Mouse (Mus musculus) bone marrow macrophage, adult 2 months (primary cell): ENCODE measurements around the gene Prmt7. TPM values are rescaled to one million over a fixed set of nuclear protein-coding genes. Genes with fewer than 3 reads are reported as not detected.
"Not testable (repeated sequence)": the region's sequence is repeated elsewhere in the genome, so short reads cannot be mapped to it uniquely, and the experiment has no call there.

Experiments used
- H3K27ac ChIP-seq: 2 replicates; pipeline ENCODE4 v1.5.1; 2012; ENCODE audit warnings: low read depth, low read length; ENCODE audit not compliant: insufficient read depth
- H3K4me1 ChIP-seq: 2 replicates; pipeline ENCODE4 v1.6.1; 2012; ENCODE audit warnings: low read length; ENCODE audit not compliant: control insufficient read depth, insufficient read depth
- H3K4me3 ChIP-seq: 2 replicates; pipeline ENCODE4 v1.5.1; 2012; ENCODE audit warnings: mild to moderate bottlenecking, low read length, moderate library complexity; ENCODE audit not compliant: insufficient read depth
- CTCF ChIP-seq: IDR thresholded peaks from 2 replicates; pipeline ENCODE4 v1.5.1; 2012; ENCODE audit warnings: low read depth, mild to moderate bottlenecking, low read length, moderate library complexity
- POLR2A ChIP-seq: IDR thresholded peaks from 2 replicates; pipeline ENCODE4 v1.6.1; 2012; ENCODE audit warnings: mild to moderate bottlenecking, low read depth, low read length, borderline replicate concordance
- polyA plus RNA-seq: library from polyadenylated mRNA; stranded (reverse); fragments of >200 nt; gene quantifications from 2 replicates; pipeline ENCODE4 v1.2.4, GENCODE M21; 2012; ENCODE audit not compliant: missing spikeins, insufficient read depth, insufficient read length

The Prmt7 gene
- polyA plus RNA-seq, 1 experiment = 8.8 TPM

DNA sequence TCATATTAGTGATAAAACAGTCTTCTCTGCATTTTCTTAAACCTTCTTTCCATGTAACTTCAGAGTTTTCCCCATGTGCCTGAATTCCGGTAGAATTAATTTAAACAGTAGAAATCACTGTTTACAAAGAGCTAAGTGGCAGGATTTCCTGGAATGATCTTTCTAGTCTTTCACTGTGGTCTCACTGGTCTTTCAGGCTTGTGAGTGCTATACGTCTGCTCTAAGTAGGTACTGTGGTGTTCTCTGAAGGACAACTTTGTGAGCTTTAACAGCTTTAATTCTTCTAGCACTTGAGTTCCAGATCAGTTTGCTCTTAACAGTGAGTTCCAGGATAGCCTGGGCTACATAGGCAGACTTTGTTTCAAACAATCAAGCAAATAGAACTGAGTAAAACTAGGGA lies 32.3 kb upstream of the Prmt7 start:
- H3K4me3 ChIP-seq = no peak overlapping the region
- TF ChIP-seq CTCF = no peak
- no peak for TF ChIP-seq POLR2A
- H3K4me1 ChIP-seq = no peaks in the 10 kb centered on the region; the same call in none of the 2 replicates
- no peak overlapping the region for H3K27ac ChIP-seq

GRCm38 (mm10) chr8:106185628-106186270 lies 25.0 kb upstream of the Prmt7 start:
- H3K4me3 ChIP-seq = no peak overlapping the region

GRCm38 (mm10) chr8:106186394-106186793 lies 24.3 kb upstream of the Prmt7 start:
- TF ChIP-seq POLR2A (no peak), CTCF (no peak)
- H3K4me1 ChIP-seq = no peaks in the 10 kb centered on the region
- no peak overlapping the region for H3K27ac ChIP-seq
- H3K4me3 ChIP-seq = no peak overlapping the region

More at GRCm38 (mm10) chr8:106185628-106186270, 25.0 kb upstream of the Prmt7 start:
- Histone ChIP-seq H3K4me1 (no peaks in the 10 kb centered on the region), H3K27ac (no peak overlapping the region)
- TF ChIP-seq POLR2A = no peak
- no peak for TF ChIP-seq CTCF

DNA sequence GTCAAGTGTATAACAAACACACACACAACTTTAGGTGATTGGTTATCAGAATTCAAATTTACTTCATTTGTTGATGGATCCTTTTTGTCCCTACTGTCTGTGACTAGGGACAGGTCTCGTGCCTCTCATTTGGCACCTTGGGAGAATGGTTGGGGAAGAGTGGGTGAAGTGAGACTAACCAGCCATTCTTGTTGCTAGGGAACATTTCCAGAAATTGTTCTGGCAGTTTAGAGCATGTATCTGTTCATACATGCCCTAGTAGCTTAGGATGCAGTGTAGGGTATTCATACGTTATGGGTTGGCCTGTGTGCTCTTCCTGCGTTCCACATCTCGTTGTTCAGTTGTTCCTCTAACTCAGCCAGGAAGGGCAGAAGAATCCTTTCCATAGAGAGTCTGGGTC lies 21.6 kb upstream of the Prmt7 start:
- no peak for TF ChIP-seq CTCF
- TF ChIP-seq POLR2A = no peak
- Histone ChIP-seq H3K27ac (no peak overlapping the region), H3K4me3 (no peak overlapping the region), H3K4me1 (no peaks in the 10 kb centered on the region)

- Histone ChIP-seq H3K4me1 (no peaks in the 10 kb centered on the region), H3K4me3 (no peak overlapping the region), H3K27ac (no peak overlapping the region)
- TF ChIP-seq POLR2A = no peak
- TF ChIP-seq CTCF = no peak
These were observed 19.1 kb upstream of the Prmt7 start for GRCm38 (mm10) chr8:106191639-106192038.

DNA sequence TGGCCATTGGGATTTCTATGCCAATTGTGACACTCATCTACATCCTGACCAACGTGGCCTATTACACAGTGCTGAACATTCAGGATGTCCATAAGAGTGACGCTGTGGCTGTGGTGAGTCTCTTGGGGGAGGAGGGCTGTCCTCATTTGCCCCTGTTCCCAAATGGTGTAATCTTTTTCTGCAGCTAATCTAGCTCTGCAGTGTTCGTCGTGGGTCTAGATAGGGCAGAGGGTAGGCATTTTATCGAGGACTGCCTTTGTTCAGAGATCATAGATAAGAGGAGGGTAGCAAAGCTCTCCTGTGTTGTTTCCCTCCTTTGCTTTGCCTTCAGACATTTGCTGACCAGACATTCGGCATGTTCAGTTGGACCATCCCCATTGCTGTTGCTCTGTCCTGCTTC lies 17.6 kb upstream of the Prmt7 start:
- Histone ChIP-seq H3K27ac (no peak overlapping the region), H3K4me1 (no peaks in the 10 kb centered on the region), H3K4me3 (no peak overlapping the region)
- TF ChIP-seq POLR2A = no peak
- TF ChIP-seq CTCF = no peak

- Histone ChIP-seq H3K27ac (no peak overlapping the region), H3K4me1 (no peaks in the 10 kb centered on the region), H3K4me3 (no peak overlapping the region)
- no peak for TF ChIP-seq CTCF
- no peak for TF ChIP-seq POLR2A
These were observed 16.7 kb upstream of the Prmt7 start for GRCm38 (mm10) chr8:106194062-106194461.

DNA sequence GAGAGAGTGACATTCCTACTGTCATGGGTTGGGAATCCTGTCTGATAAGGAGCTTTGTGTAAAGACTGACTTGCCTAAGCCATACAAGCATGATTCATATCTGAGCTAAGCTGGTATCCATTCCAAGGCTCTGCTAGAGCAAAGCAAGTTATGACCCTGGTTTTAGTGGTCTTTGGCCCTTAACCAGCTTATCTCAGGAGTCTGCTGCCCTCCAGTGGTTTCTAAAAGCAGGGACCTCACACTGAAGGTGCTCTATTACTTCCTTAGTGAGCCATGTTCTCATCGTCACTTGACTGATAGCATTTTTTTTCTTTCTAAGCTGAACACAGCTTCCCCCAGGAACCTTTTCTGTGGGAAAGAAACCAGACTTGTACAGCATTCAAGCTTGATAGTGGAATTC lies 12.0 kb upstream of the Prmt7 start:
- Histone ChIP-seq H3K27ac (no peak overlapping the region), H3K4me1 (no peaks in the 10 kb centered on the region), H3K4me3 (no peak overlapping the region)
- no peak for TF ChIP-seq CTCF

- not testable (repeated sequence) for H3K4me3 ChIP-seq, H3K4me1 ChIP-seq, H3K27ac ChIP-seq
These were observed 11.1 kb upstream of the Prmt7 start for GRCm38 (mm10) chr8:106199596-106199995.

- H3K4me1 ChIP-seq = peaks cover 7% of the 10 kb centered on the region
- H3K4me3 ChIP-seq = peak overlapping the region; percentile 86
- TF ChIP-seq POLR2A (no peak), CTCF (no peak)
- peak overlapping the region; percentile 76 for H3K27ac ChIP-seq
These were observed 553 bp upstream of the Prmt7 start for GRCm38 (mm10) chr8:106210035-106210731.

- peak overlapping the region; percentile 32 for H3K27ac ChIP-seq
- peaks cover 7% of the 10 kb centered on the region for H3K4me1 ChIP-seq
- no peak for TF ChIP-seq POLR2A
- no peak for TF ChIP-seq CTCF
- peak overlapping the region; percentile 86 for H3K4me3 ChIP-seq
These were observed 685 bp downstream of the Prmt7 start for GRCm38 (mm10) chr8:106211421-106211820.
